Mouse (Mus musculus) liver, embryonic 16.5 days (tissue): ENCODE data around the gene Polh. TPM values are rescaled to one million over a fixed set of nuclear protein-coding genes. Genes with fewer than 3 reads are reported as not detected.
A peak's percentile ranks its signal among the peaks of the same experiment; 100 is the strongest.

ENCODE experiments used
- ATAC-seq: fragments of 200-750 bp; cut with Nextera tagmentation; 2 replicates; pipeline ENCODE4 v1.8.0; 2017; ENCODE audit warnings: low read depth, mild to moderate bottlenecking, moderate number of reproducible peaks, moderate library complexity
- H3K27ac ChIP-seq: fragments of 300-500 bp; sonication (generic); 2 replicates; pipeline ENCODE4 v1.5.1; 2014; ENCODE audit warnings: mild to moderate bottlenecking, low read length
- H3K27me3 ChIP-seq: fragments of 300-500 bp; sonication (generic); 2 replicates; pipeline ENCODE4 v1.6.1; 2014; ENCODE audit warnings: low read depth, low read length, mixed read lengths; ENCODE audit not compliant: control insufficient read depth, insufficient read depth
- H3K36me3 ChIP-seq: fragments of 300-500 bp; sonication (generic); 2 replicates; pipeline ENCODE4 v1.6.1; 2014; ENCODE audit warnings: mild to moderate bottlenecking; ENCODE audit not compliant: control insufficient read depth, insufficient read depth
- H3K4me1 ChIP-seq: fragments of 300-500 bp; sonication (generic); 2 replicates; pipeline ENCODE4 v1.6.1; 2014; ENCODE audit warnings: low read depth, low read length, mixed read lengths; ENCODE audit not compliant: control insufficient read depth
- H3K4me2 ChIP-seq: fragments of 300-500 bp; sonication (generic); 2 replicates; pipeline ENCODE4 v1.6.1; 2014; ENCODE audit warnings: low read depth, low read length, mixed read lengths
- H3K4me3 ChIP-seq: fragments of 300-500 bp; sonication (generic); 2 replicates; pipeline ENCODE4 v1.5.1; 2014; ENCODE audit warnings: low read depth, mild to moderate bottlenecking, low read length
- H3K9ac ChIP-seq: fragments of 300-500 bp; sonication (generic); 2 replicates; pipeline ENCODE4 v1.6.1; 2014; ENCODE audit warnings: low read depth, low read length
- H3K9me3 ChIP-seq: fragments of 300-500 bp; sonication (generic); replicated peaks from 2 replicates; pipeline ENCODE4 v1.6.1; 2016; ENCODE audit warnings: low read length; ENCODE audit not compliant: control insufficient read depth
- WGBS: fragments of 180-500 bp; shearing (Covaris S2); extraction: QIAGEN DNeasy Blood & Tissue Kit; methylation state at CpG from one replicate; pipeline ENCODE4 v1.1.7; 2014; ENCODE audit not compliant: insufficient replicate concordance; 5-methylcytosine and 5-hydroxymethylcytosine counted together
- polyA plus RNA-seq: library from polyadenylated mRNA; unstranded; fragments of >200 nt; fragmentation: Nextera tagmentation; extraction: Ambion mirVana; gene quantifications from 2 replicates; pipeline ENCODE4 v1.2.1, GENCODE M21; 2015

Polh gene
- polyA plus RNA-seq, 1 experiment from 2014 or later = 14.4 TPM

DNA sequence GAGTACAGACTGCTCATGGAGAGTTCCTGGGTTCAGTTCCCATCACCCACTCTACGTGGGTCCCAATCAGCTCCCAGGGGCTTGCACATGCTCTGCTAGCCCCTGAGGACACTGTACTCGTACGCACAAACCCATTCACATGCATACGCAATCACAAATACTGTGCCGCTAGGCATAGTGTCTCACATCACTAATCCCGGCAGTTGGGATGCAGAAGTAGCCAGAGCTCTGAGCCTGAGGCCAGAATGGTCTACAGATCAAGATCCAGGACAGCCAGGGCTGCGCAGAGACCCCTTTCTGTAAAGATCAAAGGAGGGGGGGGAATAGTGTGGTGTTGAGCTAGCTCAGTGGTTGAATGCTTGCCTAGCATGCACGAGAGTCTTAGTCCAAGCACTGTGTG is 45.3 kb downstream of the Polh start:
- Histone ChIP-seq H3K36me3 (no peaks in the 10 kb centered on the region; the same call in 1 of the 2 replicates), H3K27me3 (no peaks in the 10 kb centered on the region), H3K9me3 (no peaks in the 10 kb centered on the region), H3K4me2 (peak overlapping the region; percentile 60), H3K4me1 (peaks cover 55% of the 10 kb centered on the region), H3K27ac (peak overlapping the region; percentile 96), H3K4me3 (peak overlapping the region; percentile 33), H3K9ac (peak overlapping the region; percentile 15)
- no peak for ATAC-seq
- WGBS = 90% methylated on average over 8 of the region's 8 CpGs

DNA sequence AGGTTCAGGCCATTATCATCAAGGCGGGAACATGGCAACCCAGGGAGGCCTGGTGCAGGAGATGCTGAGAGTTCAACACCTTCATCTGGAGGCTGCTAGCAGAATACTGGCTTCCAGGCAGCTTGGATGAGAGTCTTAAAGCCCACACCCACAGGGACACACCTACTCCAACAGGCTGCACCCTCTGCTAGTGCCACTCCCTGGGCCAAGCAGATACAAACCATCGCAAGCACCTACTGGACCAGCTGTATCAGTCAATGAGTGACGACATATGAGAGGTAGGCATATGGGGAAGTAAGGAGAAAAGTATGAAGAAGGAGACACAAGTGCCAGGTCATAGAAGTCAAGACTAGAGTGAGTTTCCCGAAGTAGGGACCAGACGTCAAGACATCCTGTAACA is 45.8 kb downstream of the Polh start:
- peak; percentile 60 for ATAC-seq
- H3K4me1 ChIP-seq = peaks cover 52% of the 10 kb centered on the region
- H3K9me3 ChIP-seq = no peaks in the 10 kb centered on the region
- peak overlapping the region; percentile 60 for H3K4me2 ChIP-seq
- H3K4me3 ChIP-seq = peak overlapping the region; percentile 33
- H3K27me3 ChIP-seq = no peaks in the 10 kb centered on the region
- 49% methylated on average over 5 of the region's 5 CpGs for WGBS
- peak overlapping the region; percentile 38 for H3K9ac ChIP-seq
- peak overlapping the region; percentile 96 for H3K27ac ChIP-seq
- H3K36me3 ChIP-seq = no peaks in the 10 kb centered on the region; the same call in 1 of the 2 replicates

DNA sequence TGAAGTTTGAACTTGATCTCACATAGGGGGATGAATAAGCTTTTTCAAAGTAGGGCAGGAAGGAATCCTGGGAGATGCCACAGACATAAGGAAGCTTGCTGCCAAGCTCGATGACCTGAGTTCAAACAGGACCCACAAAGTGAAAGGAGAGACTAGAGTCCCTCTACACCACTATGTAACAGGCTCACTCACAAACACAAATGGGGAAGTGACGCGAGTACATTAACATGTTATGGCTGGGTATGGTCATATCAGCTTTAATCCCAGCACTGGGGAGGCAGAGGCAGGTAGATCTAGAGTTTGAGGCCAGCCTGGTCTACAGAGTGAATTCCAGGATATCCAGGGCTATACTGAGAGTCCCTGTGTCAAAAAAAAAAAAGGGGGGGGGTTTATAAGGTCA is 48.1 kb downstream of the Polh start:
- no peaks in the 10 kb centered on the region for H3K27me3 ChIP-seq
- H3K36me3 ChIP-seq = no peaks in the 10 kb centered on the region
- H3K4me3 ChIP-seq = no peak overlapping the region
- WGBS = 69% methylated on average over 3 of the region's 3 CpGs
- no peak overlapping the region for H3K9ac ChIP-seq
- no peak overlapping the region for H3K4me2 ChIP-seq
- ATAC-seq = no peak
- peaks cover 54% of the 10 kb centered on the region for H3K4me1 ChIP-seq
- no peaks in the 10 kb centered on the region for H3K9me3 ChIP-seq
- H3K27ac ChIP-seq = peak overlapping the region; percentile 49; the same call in 1 of the 2 replicates

DNA sequence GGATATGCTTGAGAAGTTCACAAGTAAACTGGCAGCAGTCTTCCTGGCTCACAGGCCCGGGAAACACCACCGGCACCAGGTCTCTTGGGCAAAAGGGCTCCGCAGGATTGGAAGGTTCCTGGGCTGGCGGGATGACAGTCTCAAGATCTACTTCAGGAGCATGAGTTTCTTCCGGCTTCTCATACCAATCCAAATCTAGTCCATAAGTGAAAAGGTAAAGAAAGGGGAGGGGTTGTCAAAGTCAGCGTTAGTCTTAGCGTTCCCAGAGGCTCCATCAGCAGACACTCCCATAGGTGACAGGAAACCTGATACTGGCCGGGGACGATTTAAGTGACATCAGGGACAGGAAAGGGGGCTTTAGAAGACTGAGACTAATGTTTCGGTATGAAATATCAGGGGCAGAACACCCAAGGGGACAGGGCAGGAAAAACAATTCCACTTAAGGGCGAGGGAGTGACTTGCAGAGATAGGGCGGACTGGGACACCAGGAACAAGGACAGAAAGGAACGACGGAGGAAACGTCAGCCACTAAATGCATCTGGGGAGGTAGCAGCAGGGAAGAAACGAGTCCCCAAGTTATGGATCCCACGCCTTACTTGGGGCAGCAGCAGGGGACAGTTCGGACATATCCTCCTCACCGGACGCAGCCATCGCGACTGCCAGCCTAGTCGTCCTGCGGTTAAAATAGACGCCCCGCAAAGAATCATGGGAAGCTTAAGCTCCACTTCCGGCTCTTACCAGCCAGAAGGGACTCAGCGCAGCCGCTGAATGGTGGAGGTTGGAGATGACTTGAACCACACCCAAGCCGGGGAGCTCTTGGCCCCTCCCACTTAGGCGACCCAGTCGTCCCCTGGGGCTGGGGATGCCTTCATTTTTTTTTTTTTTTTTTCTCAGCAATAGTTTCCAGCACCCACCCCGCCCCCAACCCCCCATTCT is 49.3 kb downstream of the Polh start, which contains the start of gene Mad2l1bp:
Mad2l1bp (minus strand) TSS at position 707 of the 936 bp plus-strand sequence.
- Histone ChIP-seq H3K4me1 (peaks cover 46% of the 10 kb centered on the region), H3K4me3 (peak within 1 kb of the TSS; percentile 78)
- WGBS = 4% methylated on average over 33 of the region's 33 CpGs

DNA sequence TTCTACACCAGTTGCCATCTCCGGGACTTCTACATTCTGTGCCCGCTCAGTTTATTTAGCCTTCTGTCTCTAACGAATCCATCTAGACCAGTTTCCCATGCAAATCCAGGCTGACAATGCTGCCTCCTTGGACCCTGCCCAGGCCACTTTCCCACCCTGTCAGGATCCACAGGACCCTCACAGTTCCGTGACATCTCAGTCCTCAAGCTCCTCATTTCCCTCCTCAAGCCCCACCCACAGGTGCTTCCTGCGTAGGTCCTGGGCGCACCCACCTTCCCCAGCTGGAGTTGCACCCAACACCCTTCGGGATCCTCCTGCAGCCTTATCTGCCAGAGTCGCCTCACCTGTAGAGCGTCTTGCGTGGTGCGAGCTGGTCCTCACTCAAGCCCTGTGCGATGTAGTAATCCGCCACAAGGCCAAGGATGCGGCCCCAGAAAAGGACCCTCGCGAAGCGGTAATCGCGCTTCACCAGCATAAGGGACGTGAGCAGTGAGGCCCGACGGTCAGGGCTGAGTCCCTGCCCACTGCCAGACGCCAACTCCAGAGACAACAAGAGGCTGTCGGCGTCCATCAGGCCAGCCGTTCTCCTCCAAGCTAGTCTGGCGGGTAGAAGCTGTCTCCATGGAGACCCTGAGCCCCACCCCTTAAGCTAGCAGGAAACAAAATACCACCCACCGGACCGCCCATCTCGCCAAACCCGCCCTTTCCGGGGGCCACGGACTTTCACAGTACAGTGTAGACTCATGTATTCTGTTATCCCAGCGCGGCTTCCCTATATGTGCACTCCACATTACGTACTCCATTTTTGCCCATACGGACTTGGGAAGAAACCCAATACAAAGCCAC is 58.6 kb downstream of the Polh start, which contains the start of gene Rsph9:
Rsph9 (minus strand) TSS at position 639 of the 846 bp plus-strand sequence.
- Histone ChIP-seq H3K27ac (peak within 1 kb of the TSS; percentile 51), H3K4me3 (peak within 1 kb of the TSS; percentile 59), H3K9me3 (no peaks in the 10 kb centered on the region), H3K9ac (peak within 1 kb of the TSS; percentile 58), H3K36me3 (peaks cover 32% of the 10 kb centered on the region), H3K4me2 (peak within 1 kb of the TSS; percentile 88), H3K27me3 (no peaks in the 10 kb centered on the region), H3K4me1 (peaks cover 19% of the 10 kb centered on the region)
- 8% methylated on average over 37 of the region's 37 CpGs for WGBS
- ATAC-seq = peak; percentile 96

More for the DNA sequence above, 49.3 kb downstream of the Polh start, which contains the start of gene Mad2l1bp:
- Histone ChIP-seq H3K36me3 (peaks cover 11% of the 10 kb centered on the region), H3K9me3 (no peaks in the 10 kb centered on the region), H3K9ac (peak within 1 kb of the TSS; percentile 82), H3K27ac (peak within 1 kb of the TSS; percentile 78), H3K27me3 (no peaks in the 10 kb centered on the region), H3K4me2 (peak within 1 kb of the TSS; percentile 72)
- peak; percentile 85 for ATAC-seq

DNA sequence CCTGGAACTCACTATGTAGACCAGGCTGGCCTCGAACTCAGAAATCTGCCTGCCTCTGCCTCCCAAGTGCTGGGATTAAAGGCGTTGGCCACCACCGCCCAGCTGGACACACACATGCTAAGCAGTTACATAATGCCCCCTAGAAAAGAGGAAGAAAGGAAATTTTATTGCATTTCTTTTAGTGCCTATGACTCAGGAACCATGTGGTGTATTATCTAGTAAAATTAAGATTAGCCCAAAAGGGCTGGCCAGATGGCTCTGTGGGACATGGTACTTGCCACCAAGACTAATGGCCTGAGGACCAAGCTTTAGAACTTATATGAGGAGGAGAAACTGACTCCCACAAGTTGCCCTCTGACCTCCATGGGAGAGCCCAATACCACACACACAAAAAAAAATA is 62.6 kb downstream of the Polh start:
- Histone ChIP-seq H3K4me2 (no peak overlapping the region), H3K27me3 (no peaks in the 10 kb centered on the region), H3K27ac (no peak overlapping the region), H3K36me3 (peaks cover 2% of the 10 kb centered on the region; the same call in 1 of the 2 replicates), H3K9ac (no peak overlapping the region), H3K4me1 (peaks cover 21% of the 10 kb centered on the region), H3K4me3 (no peak overlapping the region), H3K9me3 (no peaks in the 10 kb centered on the region)
- ATAC-seq = no peak
- WGBS = 60% methylated on average over 3 of the region's 3 CpGs

DNA sequence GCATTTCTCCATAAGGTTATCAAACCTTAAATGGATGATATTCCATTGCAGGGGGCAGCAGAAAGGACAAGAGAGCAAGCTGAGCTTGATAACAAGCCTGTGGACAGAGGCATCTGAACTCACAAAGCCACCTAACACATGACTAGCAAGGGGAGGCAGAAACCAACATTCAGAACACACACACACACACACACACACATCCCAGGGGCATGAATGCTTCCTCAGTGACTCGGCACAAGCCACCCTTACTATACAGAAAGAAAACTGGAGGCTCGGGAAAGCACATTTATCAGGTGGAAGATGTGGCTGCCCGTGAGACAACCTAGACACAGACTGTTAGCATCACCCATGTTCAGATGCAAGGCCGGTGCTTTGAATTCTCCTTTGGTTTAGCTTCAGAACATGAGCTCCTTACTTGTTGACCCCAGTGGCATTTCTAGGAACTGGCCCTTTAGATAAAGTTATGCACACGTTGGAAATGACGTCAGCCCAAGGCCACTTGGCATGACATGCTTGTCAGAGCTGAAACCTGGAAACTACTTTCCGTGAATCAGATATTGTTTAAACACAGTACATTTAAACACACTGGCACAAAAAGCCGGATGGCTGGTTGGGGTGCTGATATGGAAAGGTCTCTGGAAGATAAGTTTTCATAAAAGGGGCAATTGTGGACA is 63.7 kb downstream of the Polh start:
- no peak overlapping the region for H3K27ac ChIP-seq
- ATAC-seq = 0 out of 2 replicates have a peak, but pooled peaks have one; percentile 37
- H3K4me2 ChIP-seq = no peak overlapping the region
- peaks cover 9% of the 10 kb centered on the region for H3K4me1 ChIP-seq
- WGBS = 27% methylated on average over 8 of the region's 8 CpGs
- no peaks in the 10 kb centered on the region for H3K36me3 ChIP-seq
- H3K4me3 ChIP-seq = no peak overlapping the region
- no peak overlapping the region for H3K9ac ChIP-seq
- H3K9me3 ChIP-seq = no peaks in the 10 kb centered on the region
- no peaks in the 10 kb centered on the region for H3K27me3 ChIP-seq

DNA sequence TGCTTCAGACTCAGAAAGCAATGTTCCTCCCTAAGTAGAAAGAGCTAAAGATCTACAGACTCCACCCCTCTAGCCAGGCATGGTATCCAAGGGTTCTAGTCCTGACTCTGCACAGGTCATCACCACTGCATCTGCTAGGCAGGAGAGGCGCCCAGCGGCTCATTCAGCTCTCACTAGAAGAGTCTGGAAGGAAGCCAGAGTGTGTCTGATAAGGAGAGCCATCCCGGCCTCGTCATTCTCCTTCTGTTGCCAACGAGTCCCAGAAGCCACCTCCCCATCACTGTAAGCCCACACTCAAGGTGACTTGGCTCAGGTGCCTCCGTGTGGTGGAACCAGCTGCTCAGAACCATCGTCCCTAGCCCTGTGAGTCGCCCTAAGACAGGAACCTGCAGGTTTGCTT is 69.6 kb downstream of the Polh start:
- 32% methylated on average over 8 of the region's 8 CpGs for WGBS
- 0 out of 2 replicates have a peak, but pooled peaks cover 4% of the 10 kb centered on the region for H3K36me3 ChIP-seq
- ATAC-seq = peak; percentile 30; the same call in 1 of the 2 replicates
- no peaks in the 10 kb centered on the region for H3K4me1 ChIP-seq
- H3K4me2 ChIP-seq = no peak overlapping the region
- H3K4me3 ChIP-seq = no peak overlapping the region
- H3K27ac ChIP-seq = no peak overlapping the region
- H3K9me3 ChIP-seq = no peaks in the 10 kb centered on the region
- no peaks in the 10 kb centered on the region for H3K27me3 ChIP-seq
- H3K9ac ChIP-seq = no peak overlapping the region
